In the genomic region with DNA sequence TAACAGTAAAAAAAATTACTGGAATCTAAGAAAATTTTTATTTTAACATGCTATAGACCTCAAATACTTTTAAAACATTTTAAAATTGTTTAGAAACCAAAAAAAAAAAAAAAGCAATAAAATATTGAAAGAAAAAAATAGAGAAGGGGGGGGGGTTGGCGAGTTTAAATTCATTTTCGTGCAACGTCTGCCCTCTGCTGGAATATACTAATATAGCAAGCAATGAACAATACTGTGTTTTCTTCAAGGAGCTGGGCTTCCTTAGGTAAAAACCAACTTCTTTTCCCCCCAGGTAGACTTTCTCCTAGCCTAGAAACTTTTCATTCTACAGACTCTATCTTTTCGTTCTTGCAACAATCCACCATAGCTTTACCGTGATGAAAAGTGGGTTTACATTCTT, we compare ENCODE assay signal across 9 mouse cellular contexts. TPM values are rescaled to one million over a fixed set of nuclear protein-coding genes. Genes with fewer than 3 reads are reported as not detected.
DNase-seq lines count a peak whose midpoint lies in the region; ATAC-seq and TF ChIP-seq lines count a peak whose summit lies in the region.
"Had no signal": no experiment of that assay in that cellular context is flagged by ENCODE, and none has a peak within 500 bp of the region (broad histone marks: within the 10 kb centered on the region; RNA-seq: fewer than 3 reads in every experiment).

No protein-coding gene starts in this region.

- H3K27ac ChIP-seq in ES-E14 (ENCODE audit: insufficient read depth, low read depth, low read length, poor library complexity, severe bottlenecking), result no peak overlapping the region

- peak; percentile 38 to 72 for DNase-seq in cerebellum, postnatal 10 days
- no peak for DNase-seq in cerebellum, postnatal 36 days
- DNase-seq in kidney, postnatal 14 days, result peak; percentile 14
- no peak for DNase-seq in kidney, postnatal 10 days
- DNase-seq in ES-E14 (ENCODE audit: low read depth, low spot score), result no peak
- no peak for DNase-seq in cerebellum, postnatal 4 days (ENCODE audit: low spot score in 2 of 2)
- no peak for DNase-seq in cerebellum, adult 9-10 months

- no peak overlapping the region for H3K4me3 ChIP-seq in ES-E14 (ENCODE audit: insufficient read depth in 1 of 2, low read depth in 1 of 2, low read length in 2 of 2, poor library complexity in 1 of 2, severe bottlenecking in 1 of 2)

- H3K4me1 ChIP-seq in ES-E14 (ENCODE audit: control insufficient read depth in 2 of 2, insufficient read depth in 2 of 2, low read length in 2 of 2, poor library complexity in 1 of 2), result no peaks in the 10 kb centered on the region

- H3K9me3 ChIP-seq in ES-E14 (ENCODE audit: control insufficient read depth, insufficient read depth, low read depth, low read length), result no peaks in the 10 kb centered on the region

- ATAC-seq in inflammation-experienced regulatory T-cells, adult 6 months, result peak; percentile 50

- in situ Hi-C loops in ES-E14 (cut with MboI; ENCODE audit: low sequenced_read_pairs in 2 of 2, unreplicated experiment in 2 of 2), result loop anchor here in 1 of 2 experiments (25.0 kb wide), 1 partner anchor 640 kb away; no protein-coding TSS in a partner anchor

- no peak overlapping the region for H3K9ac ChIP-seq in ES-E14 (ENCODE audit: insufficient read depth, low read depth, low read length, poor library complexity, severe bottlenecking)

- H3K36me3 ChIP-seq in ES-E14 (ENCODE audit: control insufficient read depth, insufficient read depth, low read length, poor library complexity, severe bottlenecking), result no peaks in the 10 kb centered on the region

TF ChIP-seq in ES-E14, 5 proteins besides CTCF, POLR2A, EP300 and RAD21:
- TF ChIP-seq HCFC1 (IDR thresholded peaks at IDR 0.05; ENCODE audit: borderline replicate concordance, insufficient read depth, low read length) (no peak), MAFK (IDR thresholded peaks at IDR 0.05; ENCODE audit: insufficient read depth, low read depth, low read length) (no peak), ZNF384 (IDR thresholded peaks at IDR 0.05; ENCODE audit: low read depth, low read length) (peak; percentile 83; the same call in 1 of the 2 replicates), CHD2 (IDR thresholded peaks at IDR 0.05; ENCODE audit: low read depth, low read length) (no peak), ZC3H11A (IDR thresholded peaks at IDR 0.05; ENCODE audit: borderline replicate concordance, low read depth, low read length) (no peak)
TF ChIP-seq in ES-E14: peak in this region for 1.

RNA-seq across cellular contexts. Expression of gene Ifih1, which starts 18.3 kb away (rescaled TPM):
- 0.11 and 0.13 TPM in 2 replicates for total RNA-seq in ES-E14 (2012; rRNA removed)
- polyA plus RNA-seq in inflammation-experienced regulatory T-cells, adult 6 months (2017; shearing (Covaris generic)), result 10 to 100 TPM; 29.8 to 42.5 (median 29.8) TPM

RNA-seq across cellular contexts. Expression of gene Gca, which starts 36.4 kb away (rescaled TPM):
- total RNA-seq in ES-E14 (2012; rRNA removed), result 11.5 and 11.8 TPM in 2 replicates
- 1 to 10 TPM; 1.2 to 2.8 (median 1.6) TPM for polyA plus RNA-seq in inflammation-experienced regulatory T-cells, adult 6 months (2017; shearing (Covaris generic))

RNA-seq across cellular contexts. Expression of gene Fap, which starts 53.9 kb away (rescaled TPM):
- total RNA-seq in ES-E14 (2012; rRNA removed), result not detected in 2 replicates
- under 1 TPM; 0.20 to 0.36 (median 0.32) TPM for polyA plus RNA-seq in inflammation-experienced regulatory T-cells, adult 6 months (2017; shearing (Covaris generic))
- polyA plus RNA-seq: C2C12 had no signal

Comparison
In these comparisons a context has a peak if more than half of its experiments do, and no peak if none do; other contexts are left out.
1. DNase-seq: peak in cerebellum, postnatal 10 days (2 of 2) and kidney, postnatal 14 days (single experiment); none in cerebellum, postnatal 36 days (0 of 2), kidney, postnatal 10 days (single experiment), ES-E14 (single experiment), cerebellum, postnatal 4 days (0 of 2) and cerebellum, adult 9-10 months (single experiment).